Mouse (Mus musculus): Measurements from ENCODE around the gene Stxbp6. TPM values are rescaled to one million over a fixed set of nuclear protein-coding genes. Genes with fewer than 3 reads are reported as not detected.
A peak's percentile ranks its signal among the peaks of the same experiment; 100 is the strongest.
"Not testable (repeated sequence)": the region's sequence is repeated elsewhere in the genome, so short reads cannot be mapped to it uniquely, and the experiment has no call there.

Stxbp6 gene
- polyA plus RNA-seq (2016; fragmentation: Nextera tagmentation; extraction: Ambion mirVana) = 15.2 and 15.9 TPM in 2 replicates

- peak within 1 kb of the TSS; percentile 96 for H3K27ac ChIP-seq
- H3K36me3 ChIP-seq (replicated peaks) = no peaks in the 10 kb centered on the region
- H3K27me3 ChIP-seq (ENCODE audit: poor library complexity, severe bottlenecking) = peaks cover 23% of the 10 kb centered on the region
- DNase-seq (ENCODE audit: extremely low spot score, low spot score) = peak; percentile 38
- H3K4me1 ChIP-seq = peaks cover 38% of the 10 kb centered on the region
- WGBS = 2% methylated on average over 20 of the region's 20 CpGs
- H3K4me3 ChIP-seq = peak within 1 kb of the TSS; percentile 81
- no peaks in the 10 kb centered on the region for H3K9me3 ChIP-seq
These were observed at the start of gene Stxbp6 for GRCm38 (mm10) chr12:45074611-45075342. Stxbp6 (minus strand) TSS chr12:45074709.

- H3K27me3 ChIP-seq (ENCODE audit: poor library complexity, severe bottlenecking); H3K36me3 ChIP-seq (replicated peaks); DNase-seq (ENCODE audit: extremely low spot score, low spot score); H3K9me3 ChIP-seq; H3K4me3 ChIP-seq; H3K4me1 ChIP-seq; H3K27ac ChIP-seq: not testable (repeated sequence)
- 85% methylated on average over 2 of the region's 2 CpGs for WGBS
These were observed 28.4 kb upstream of the Stxbp6 start for GRCm38 (mm10) chr12:45102954-45103353.

GRCm38 (mm10) chr12:45093732-45094131, 19.2 kb upstream of the Stxbp6 start:
- Histone ChIP-seq H3K27me3 (ENCODE audit: poor library complexity, severe bottlenecking) (no peaks in the 10 kb centered on the region), H3K4me1 (no peaks in the 10 kb centered on the region), H3K4me3 (no peak overlapping the region), H3K36me3 (replicated peaks) (no peaks in the 10 kb centered on the region), H3K9me3 (no peaks in the 10 kb centered on the region), H3K27ac (no peak overlapping the region)
- DNase-seq (ENCODE audit: extremely low spot score, low spot score) = no peak
- WGBS = 75% methylated on average over 2 of the region's 2 CpGs

- Histone ChIP-seq H3K9me3 (no peaks in the 10 kb centered on the region), H3K4me3 (no peak overlapping the region), H3K27ac (no peak overlapping the region), H3K4me1 (no peaks in the 10 kb centered on the region), H3K36me3 (replicated peaks) (no peaks in the 10 kb centered on the region), H3K27me3 (ENCODE audit: poor library complexity, severe bottlenecking) (no peaks in the 10 kb centered on the region)
- 81% methylated on average over 3 of the region's 3 CpGs for WGBS
- no peak for DNase-seq (ENCODE audit: extremely low spot score, low spot score)
These were observed 17.9 kb upstream of the Stxbp6 start for GRCm38 (mm10) chr12:45092444-45092843.

GRCm38 (mm10) chr12:45083145-45083475, 8.6 kb upstream of the Stxbp6 start:
- no peaks in the 10 kb centered on the region for H3K27me3 ChIP-seq (ENCODE audit: poor library complexity, severe bottlenecking)
- no peaks in the 10 kb centered on the region for H3K36me3 ChIP-seq (replicated peaks)
- DNase-seq (ENCODE audit: extremely low spot score, low spot score) = no peak
- no peak overlapping the region for H3K4me3 ChIP-seq
- no peak overlapping the region for H3K27ac ChIP-seq
- no peaks in the 10 kb centered on the region for H3K9me3 ChIP-seq
- WGBS = 82% methylated on average over 1 of the region's 1 CpGs
- H3K4me1 ChIP-seq = no peaks in the 10 kb centered on the region

- H3K36me3 ChIP-seq (replicated peaks) = no peaks in the 10 kb centered on the region
- H3K27ac ChIP-seq = no peak overlapping the region
- DNase-seq (ENCODE audit: extremely low spot score, low spot score) = no peak
- no peaks in the 10 kb centered on the region for H3K27me3 ChIP-seq (ENCODE audit: poor library complexity, severe bottlenecking)
- H3K9me3 ChIP-seq = no peaks in the 10 kb centered on the region
- WGBS = 83% methylated on average over 4 of the region's 4 CpGs
- no peaks in the 10 kb centered on the region for H3K4me1 ChIP-seq
- no peak overlapping the region for H3K4me3 ChIP-seq
These were observed 8.1 kb upstream of the Stxbp6 start for GRCm38 (mm10) chr12:45082379-45083144.

GRCm38 (mm10) chr12:45081617-45082016, 7.1 kb upstream of the Stxbp6 start:
- Histone ChIP-seq H3K36me3 (replicated peaks) (no peaks in the 10 kb centered on the region), H3K27ac (no peak overlapping the region), H3K4me3 (no peak overlapping the region), H3K4me1 (no peaks in the 10 kb centered on the region), H3K9me3 (no peaks in the 10 kb centered on the region), H3K27me3 (ENCODE audit: poor library complexity, severe bottlenecking) (no peaks in the 10 kb centered on the region)
- DNase-seq (ENCODE audit: extremely low spot score, low spot score) = no peak
- WGBS = 83% methylated on average over 1 of the region's 1 CpGs

- Histone ChIP-seq H3K4me3 (no peak overlapping the region), H3K27ac (no peak overlapping the region), H3K36me3 (replicated peaks) (no peaks in the 10 kb centered on the region), H3K27me3 (ENCODE audit: poor library complexity, severe bottlenecking) (peaks cover 6% of the 10 kb centered on the region), H3K4me1 (no peaks in the 10 kb centered on the region), H3K9me3 (no peaks in the 10 kb centered on the region)
- WGBS = 87% methylated on average over 5 of the region's 5 CpGs
- no peak for DNase-seq (ENCODE audit: extremely low spot score, low spot score)
These were observed 6.2 kb upstream of the Stxbp6 start for GRCm38 (mm10) chr12:45080753-45081122.

GRCm38 (mm10) chr12:45080036-45080752, 5.7 kb upstream of the Stxbp6 start:
- 87% methylated on average over 5 of the region's 5 CpGs for WGBS
- DNase-seq (ENCODE audit: extremely low spot score, low spot score) = no peak
- H3K27me3 ChIP-seq (ENCODE audit: poor library complexity, severe bottlenecking) = peaks cover 11% of the 10 kb centered on the region

GRCm38 (mm10) chr12:45075631-45076030, 1.1 kb upstream of the Stxbp6 start:
- no peak for DNase-seq (ENCODE audit: extremely low spot score, low spot score)
- H3K27ac ChIP-seq = no peak overlapping the region
- WGBS = 78% methylated on average over 11 of the region's 11 CpGs
- H3K4me1 ChIP-seq = peaks cover 38% of the 10 kb centered on the region
- H3K9me3 ChIP-seq = no peaks in the 10 kb centered on the region
- peak overlapping the region; percentile 81; the same call in 1 of the 2 replicates for H3K4me3 ChIP-seq
- no peaks in the 10 kb centered on the region for H3K36me3 ChIP-seq (replicated peaks)
- peaks cover 23% of the 10 kb centered on the region for H3K27me3 ChIP-seq (ENCODE audit: poor library complexity, severe bottlenecking)

More at GRCm38 (mm10) chr12:45080036-45080752, 5.7 kb upstream of the Stxbp6 start:
- Histone ChIP-seq H3K4me3 (no peak overlapping the region), H3K36me3 (replicated peaks) (no peaks in the 10 kb centered on the region), H3K9me3 (no peaks in the 10 kb centered on the region), H3K4me1 (peaks cover 4% of the 10 kb centered on the region), H3K27ac (no peak overlapping the region)

GRCm38 (mm10) chr12:45074042-45074601, 387 bp downstream of the Stxbp6 start:
- no peaks in the 10 kb centered on the region for H3K36me3 ChIP-seq (replicated peaks)
- H3K27me3 ChIP-seq (ENCODE audit: poor library complexity, severe bottlenecking) = peaks cover 24% of the 10 kb centered on the region
- peak overlapping the region; percentile 81 for H3K4me3 ChIP-seq
- H3K9me3 ChIP-seq = no peaks in the 10 kb centered on the region
- peak overlapping the region; percentile 96 for H3K27ac ChIP-seq
- H3K4me1 ChIP-seq = peaks cover 38% of the 10 kb centered on the region
- DNase-seq (ENCODE audit: extremely low spot score, low spot score) = peak; percentile 82
- WGBS = under 1% methylated on average over 62 of the region's 62 CpGs

- under 1% methylated on average over 28 of the region's 28 CpGs for WGBS
- H3K27ac ChIP-seq = peak overlapping the region; percentile 96
- DNase-seq (ENCODE audit: extremely low spot score, low spot score) = peak; percentile 53
These were observed 1.0 kb downstream of the Stxbp6 start for GRCm38 (mm10) chr12:45073331-45074041.

More at GRCm38 (mm10) chr12:45073331-45074041, 1.0 kb downstream of the Stxbp6 start:
- no peaks in the 10 kb centered on the region for H3K36me3 ChIP-seq (replicated peaks)
- H3K9me3 ChIP-seq = no peaks in the 10 kb centered on the region
- peaks cover 30% of the 10 kb centered on the region for H3K27me3 ChIP-seq (ENCODE audit: poor library complexity, severe bottlenecking)
- peak overlapping the region; percentile 81 for H3K4me3 ChIP-seq
- peaks cover 38% of the 10 kb centered on the region for H3K4me1 ChIP-seq
